ENCODE assay signal across 17 mouse cellular contexts in genomic region chr13:112740073-112740472, GRCm38 (mm10).
"Had no signal": no experiment of that assay in that cellular context is flagged by ENCODE, and none has a peak within 500 bp of the region (broad histone marks: within the 10 kb centered on the region; RNA-seq: fewer than 3 reads in every experiment).

No protein-coding gene starts in this region.

- DNase-seq: lung, adult 18-20 months; lung, embryonic 14.5 days; lung, postnatal 10 days; lung, postnatal 4 days; midbrain, embryonic 14.5 days; right cerebral cortex, adult 18-20 months; right cerebral cortex, postnatal 25 days; right cerebral cortex, postnatal 4 days; spleen, adult 18-20 months; thymus, adult 18-20 months; thymus, postnatal 14 days; thymus, postnatal 36 days had no signal

- H3K4me3 ChIP-seq: midbrain, embryonic 10.5 days; midbrain, embryonic 12.5 days; myocyte; neural tube, embryonic 13.5 days; neural tube, embryonic 15.5 days had no signal

- H3K27ac ChIP-seq: midbrain, embryonic 10.5 days; midbrain, embryonic 12.5 days; neural tube, embryonic 13.5 days; neural tube, embryonic 15.5 days had no signal
